Mouse (Mus musculus): ENCODE results near the gene Gm9639. TPM values are rescaled to one million over a fixed set of nuclear protein-coding genes. Genes with fewer than 3 reads are reported as not detected.

Gene Gm9639
- total and polyA plus RNA-seq, 2 experiments from 2014 or later = not detected

Other genes with a start within 250 kb of the Gm9639 start
Only the 30 nearest of the 33 such genes appear.
- gene Pttg1ip, start 213.4 kb downstream of the Gm9639 start, total RNA-seq (2014; rRNA removed) = 85.9 and 94.0 TPM in 2 replicates
- gene Pttg1ip, start 213.4 kb downstream of the Gm9639 start, polyA plus RNA-seq (2015; fragmentation: Nextera tagmentation; extraction: Ambion mirVana) = 87.3 and 87.5 TPM in 2 replicates
- gene Sumo3, start 189.0 kb downstream of the Gm9639 start, total RNA-seq (2014; rRNA removed) = 217 and 218 TPM in 2 replicates
- 330 and 348 TPM in 2 replicates for gene Sumo3, start 189.0 kb downstream of the Gm9639 start, polyA plus RNA-seq (2015; fragmentation: Nextera tagmentation; extraction: Ambion mirVana)
- gene Gm49325, start 188.9 kb downstream of the Gm9639 start, total RNA-seq (2014; rRNA removed) = 4.0 TPM in 1 of 2 replicates, not detected in the other
- 11.1 and 12.8 TPM in 2 replicates for gene Gm49325, start 188.9 kb downstream of the Gm9639 start, polyA plus RNA-seq (2015; fragmentation: Nextera tagmentation; extraction: Ambion mirVana)
- gene Ube2g2, start 172.8 kb downstream of the Gm9639 start, total RNA-seq (2014; rRNA removed) = 45.1 and 48.3 TPM in 2 replicates
- 65.8 and 73.8 TPM in 2 replicates for gene Ube2g2, start 172.8 kb downstream of the Gm9639 start, polyA plus RNA-seq (2015; fragmentation: Nextera tagmentation; extraction: Ambion mirVana)
- gene Tspear, start 108.5 kb downstream of the Gm9639 start, total RNA-seq (2014; rRNA removed) = 0.42 and 4.4 TPM in 2 replicates
- 0.93 and 1.3 TPM in 2 replicates for gene Tspear, start 108.5 kb downstream of the Gm9639 start, polyA plus RNA-seq (2015; fragmentation: Nextera tagmentation; extraction: Ambion mirVana)
- gene Gm19402, start 104.3 kb downstream of the Gm9639 start, total RNA-seq (2014; rRNA removed) = not detected in 2 replicates
- gene Gm19402, start 104.3 kb downstream of the Gm9639 start, polyA plus RNA-seq (2015; fragmentation: Nextera tagmentation; extraction: Ambion mirVana) = not detected in 2 replicates
- not detected in 2 replicates for gene Gm9508, start 97.8 kb downstream of the Gm9639 start, total RNA-seq (2014; rRNA removed)
- gene Gm9508, start 97.8 kb downstream of the Gm9639 start, polyA plus RNA-seq (2015; fragmentation: Nextera tagmentation; extraction: Ambion mirVana) = not detected in 2 replicates
- gene Gm10272, start 88.5 kb downstream of the Gm9639 start, total RNA-seq (2014; rRNA removed) = not detected in 2 replicates
- not detected in 2 replicates for gene Gm10272, start 88.5 kb downstream of the Gm9639 start, polyA plus RNA-seq (2015; fragmentation: Nextera tagmentation; extraction: Ambion mirVana)
- gene Gm10024, start 83.6 kb downstream of the Gm9639 start, total RNA-seq (2014; rRNA removed) = not detected in 2 replicates
- not detected in 2 replicates for gene Gm10024, start 83.6 kb downstream of the Gm9639 start, polyA plus RNA-seq (2015; fragmentation: Nextera tagmentation; extraction: Ambion mirVana)
- not detected in 2 replicates for gene Gm10142, start 79.3 kb downstream of the Gm9639 start, total RNA-seq (2014; rRNA removed)
- not detected in 2 replicates for gene Gm10142, start 79.3 kb downstream of the Gm9639 start, polyA plus RNA-seq (2015; fragmentation: Nextera tagmentation; extraction: Ambion mirVana)
- gene Krtap12-1, start 74.5 kb downstream of the Gm9639 start, total RNA-seq (2014; rRNA removed) = not detected in 2 replicates
- not detected in 2 replicates for gene Krtap12-1, start 74.5 kb downstream of the Gm9639 start, polyA plus RNA-seq (2015; fragmentation: Nextera tagmentation; extraction: Ambion mirVana)
- gene Gm10100, start 68.6 kb downstream of the Gm9639 start, total RNA-seq (2014; rRNA removed) = not detected in 2 replicates
- not detected in 2 replicates for gene Gm10100, start 68.6 kb downstream of the Gm9639 start, polyA plus RNA-seq (2015; fragmentation: Nextera tagmentation; extraction: Ambion mirVana)
- gene Gm18596, start 52.4 kb downstream of the Gm9639 start, total RNA-seq (2014; rRNA removed) = not detected in 2 replicates
- gene Gm18596, start 52.4 kb downstream of the Gm9639 start, polyA plus RNA-seq (2015; fragmentation: Nextera tagmentation; extraction: Ambion mirVana) = not detected in 2 replicates
- gene Gm9736, start 43.7 kb downstream of the Gm9639 start, total RNA-seq (2014; rRNA removed) = not detected in 2 replicates
- gene Gm9736, start 43.7 kb downstream of the Gm9639 start, polyA plus RNA-seq (2015; fragmentation: Nextera tagmentation; extraction: Ambion mirVana) = not detected in 2 replicates
- gene Gm3233, start 35.4 kb downstream of the Gm9639 start, total RNA-seq (2014; rRNA removed) = not detected in 2 replicates
- gene Gm3233, start 35.4 kb downstream of the Gm9639 start, polyA plus RNA-seq (2015; fragmentation: Nextera tagmentation; extraction: Ambion mirVana) = not detected in 2 replicates
- not detected in 2 replicates for gene Gm3238, start 23.8 kb downstream of the Gm9639 start, total RNA-seq (2014; rRNA removed)
- gene Gm3238, start 23.8 kb downstream of the Gm9639 start, polyA plus RNA-seq (2015; fragmentation: Nextera tagmentation; extraction: Ambion mirVana) = not detected in 2 replicates
- gene Gm7138, start 18.1 kb downstream of the Gm9639 start, total RNA-seq (2014; rRNA removed) = not detected in 2 replicates
- not detected in 2 replicates for gene Gm7138, start 18.1 kb downstream of the Gm9639 start, polyA plus RNA-seq (2015; fragmentation: Nextera tagmentation; extraction: Ambion mirVana)
- gene Gm3250, start 12.5 kb downstream of the Gm9639 start, total RNA-seq (2014; rRNA removed) = not detected in 2 replicates
- gene Gm3250, start 12.5 kb downstream of the Gm9639 start, polyA plus RNA-seq (2015; fragmentation: Nextera tagmentation; extraction: Ambion mirVana) = not detected in 2 replicates
- gene Gm7137, start 6.9 kb downstream of the Gm9639 start, total RNA-seq (2014; rRNA removed) = not detected in 2 replicates
- not detected in 2 replicates for gene Gm7137, start 6.9 kb downstream of the Gm9639 start, polyA plus RNA-seq (2015; fragmentation: Nextera tagmentation; extraction: Ambion mirVana)
- gene Gm19668, start 4.1 kb upstream of the Gm9639 start, total RNA-seq (2014; rRNA removed) = not detected in 2 replicates
- not detected in 2 replicates for gene Gm19668, start 4.1 kb upstream of the Gm9639 start, polyA plus RNA-seq (2015; fragmentation: Nextera tagmentation; extraction: Ambion mirVana)
- not detected in 2 replicates for gene Gm9507, start 16.8 kb upstream of the Gm9639 start, total RNA-seq (2014; rRNA removed)
- gene Gm9507, start 16.8 kb upstream of the Gm9639 start, polyA plus RNA-seq (2015; fragmentation: Nextera tagmentation; extraction: Ambion mirVana) = not detected in 2 replicates
- gene Gm2696, start 19.6 kb upstream of the Gm9639 start, total RNA-seq (2014; rRNA removed) = not detected in 2 replicates
- not detected in 2 replicates for gene Gm2696, start 19.6 kb upstream of the Gm9639 start, polyA plus RNA-seq (2015; fragmentation: Nextera tagmentation; extraction: Ambion mirVana)
- not detected in 2 replicates for gene Krtap10-4, start 32.0 kb upstream of the Gm9639 start, total RNA-seq (2014; rRNA removed)
- gene Krtap10-4, start 32.0 kb upstream of the Gm9639 start, polyA plus RNA-seq (2015; fragmentation: Nextera tagmentation; extraction: Ambion mirVana) = not detected in 2 replicates
- gene Krtap10-10, start 40.9 kb upstream of the Gm9639 start, total RNA-seq (2014; rRNA removed) = not detected in 2 replicates
- gene Krtap10-10, start 40.9 kb upstream of the Gm9639 start, polyA plus RNA-seq (2015; fragmentation: Nextera tagmentation; extraction: Ambion mirVana) = not detected in 2 replicates
- not detected in 2 replicates for gene Gm36176, start 51.7 kb upstream of the Gm9639 start, total RNA-seq (2014; rRNA removed)
- not detected in 2 replicates for gene Gm36176, start 51.7 kb upstream of the Gm9639 start, polyA plus RNA-seq (2015; fragmentation: Nextera tagmentation; extraction: Ambion mirVana)
- gene Gm10318, start 57.8 kb upstream of the Gm9639 start, total RNA-seq (2014; rRNA removed) = not detected in 2 replicates
- not detected in 2 replicates for gene Gm10318, start 57.8 kb upstream of the Gm9639 start, polyA plus RNA-seq (2015; fragmentation: Nextera tagmentation; extraction: Ambion mirVana)
- not detected in 2 replicates for gene Gm3285, start 66.9 kb upstream of the Gm9639 start, total RNA-seq (2014; rRNA removed)
- gene Gm3285, start 66.9 kb upstream of the Gm9639 start, polyA plus RNA-seq (2015; fragmentation: Nextera tagmentation; extraction: Ambion mirVana) = not detected in 2 replicates
- gene Lrrc3, start 107.5 kb upstream of the Gm9639 start, total RNA-seq (2014; rRNA removed) = 27.8 and 31.4 TPM in 2 replicates
- 22.1 and 24.3 TPM in 2 replicates for gene Lrrc3, start 107.5 kb upstream of the Gm9639 start, polyA plus RNA-seq (2015; fragmentation: Nextera tagmentation; extraction: Ambion mirVana)
- gene Trpm2, start 175.5 kb upstream of the Gm9639 start, total RNA-seq (2014; rRNA removed) = 6.5 and 9.1 TPM in 2 replicates
- gene Trpm2, start 175.5 kb upstream of the Gm9639 start, polyA plus RNA-seq (2015; fragmentation: Nextera tagmentation; extraction: Ambion mirVana) = 4.6 and 6.8 TPM in 2 replicates
- gene 1810043G02Rik, start 183.4 kb upstream of the Gm9639 start, total RNA-seq (2014; rRNA removed) = 72.0 and 75.7 TPM in 2 replicates
- gene 1810043G02Rik, start 183.4 kb upstream of the Gm9639 start, polyA plus RNA-seq (2015; fragmentation: Nextera tagmentation; extraction: Ambion mirVana) = 58.5 and 60.4 TPM in 2 replicates

Data from hindbrain, postnatal 0 days (tissue).